Mouse (Mus musculus): Measurements from ENCODE around the gene Rps3a1.

DNA sequence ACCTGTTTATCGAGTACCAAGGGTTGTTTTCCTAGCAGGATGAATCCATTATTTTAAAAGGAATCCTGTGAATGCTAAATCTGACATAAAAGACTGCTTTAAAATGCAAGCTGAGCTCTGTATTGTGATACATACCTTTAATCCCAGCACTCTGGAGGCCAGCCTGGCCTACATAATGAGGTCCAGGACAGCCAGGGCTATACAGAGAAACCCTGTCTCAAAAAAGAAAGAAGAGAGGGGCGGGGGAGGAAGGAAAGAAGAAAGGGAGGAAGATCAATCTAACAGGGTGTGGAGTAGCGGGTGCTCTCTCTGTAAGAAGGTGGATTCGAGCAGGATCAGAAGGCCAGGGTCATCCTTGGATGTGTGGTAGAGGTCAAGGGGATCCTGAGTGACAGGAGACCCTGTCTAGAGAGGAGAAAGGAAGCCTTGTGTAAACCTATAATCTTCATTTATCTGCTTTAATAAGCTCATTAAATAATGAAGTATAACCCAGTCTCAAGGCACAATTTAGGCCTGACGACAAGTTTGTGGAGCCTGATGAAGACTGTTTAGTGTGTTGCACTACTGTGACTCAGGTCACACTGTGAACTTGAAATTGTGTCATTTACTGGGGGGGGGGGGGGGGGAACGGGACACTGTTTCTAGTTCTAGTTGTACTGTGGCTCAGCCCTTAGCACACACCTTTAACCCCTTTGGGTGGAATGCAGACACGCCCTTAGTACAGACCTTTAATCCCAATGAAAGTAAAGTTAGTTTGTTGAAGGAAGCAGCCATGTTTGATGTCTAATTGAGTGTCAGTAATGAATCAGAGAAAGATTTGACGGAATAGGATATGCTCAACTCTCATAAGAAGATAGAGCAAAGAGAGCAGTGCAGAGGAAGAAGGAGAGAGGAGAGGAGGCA lies 34.6 kb downstream of the Rps3a1 start:
- TF ChIP-seq POLR2A (IDR thresholded peaks at IDR 0.05; ENCODE audit: insufficient read depth, low read depth, low read length) (no peak), CTCF (IDR thresholded peaks at IDR 0.05) (no peak), EP300 (IDR thresholded peaks at IDR 0.05; ENCODE audit: insufficient read depth, low read depth, low read length) (no peak)
